18 mouse cellular contexts compared by ENCODE assay signal in the genomic region with DNA sequence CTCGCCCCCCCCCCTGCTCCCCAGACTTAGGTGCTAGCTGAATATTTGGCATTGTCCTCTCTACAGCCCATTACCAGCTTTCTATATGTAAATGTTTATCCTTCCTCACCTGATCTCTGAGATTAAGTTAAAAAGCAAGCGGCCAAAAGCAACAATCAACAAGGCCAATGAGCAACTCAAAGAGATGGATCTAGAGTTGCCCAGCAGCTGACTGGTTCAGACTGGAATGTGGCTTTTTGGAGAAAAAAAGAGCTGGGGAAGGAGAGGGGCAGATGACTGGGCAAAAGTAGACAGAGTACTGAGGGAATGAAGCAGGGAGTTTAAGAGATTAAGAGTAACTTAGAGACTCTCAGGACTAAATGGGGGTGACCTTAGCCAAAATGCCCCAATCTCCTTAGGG. TPM values are rescaled to one million over a fixed set of nuclear protein-coding genes. Genes with fewer than 3 reads are reported as not detected.
"Had no signal": no experiment of that assay in that cellular context is flagged by ENCODE, and none has a peak within 500 bp of the region (broad histone marks: within the 10 kb centered on the region; RNA-seq: fewer than 3 reads in every experiment).

No protein-coding gene starts in this region.

- H3K4me1 ChIP-seq: limb, embryonic 10.5 days had no signal

- DNase-seq: kidney, adult 2 months; kidney, postnatal 14 days; lung, adult 2 months; lung, postnatal 36 days; thymus, postnatal 4 days had no signal

- H3K27ac ChIP-seq: kidney, embryonic 15.5 days; limb, embryonic 10.5 days; liver, embryonic 15.5 days had no signal

- H3K9me3 ChIP-seq: kidney, embryonic 15.5 days; limb, embryonic 10.5 days; liver, embryonic 15.5 days had no signal

- H3K9ac ChIP-seq: kidney, embryonic 15.5 days; liver, embryonic 15.5 days had no signal

- H3K27me3 ChIP-seq: kidney, embryonic 15.5 days; liver, embryonic 15.5 days had no signal

- H3K4me3 ChIP-seq: kidney, embryonic 15.5 days; limb, embryonic 10.5 days; liver, embryonic 15.5 days had no signal

- H3K4me2 ChIP-seq: kidney, embryonic 15.5 days; liver, embryonic 11.5 days; liver, embryonic 15.5 days; midbrain, embryonic 11.5 days had no signal

- ATAC-seq: lung, postnatal 0 days; midbrain, embryonic 16.5 days had no signal

RNA-seq across cellular contexts. Expression of gene Tex46, which starts 16.2 kb away (rescaled TPM):
- polyA plus RNA-seq: kidney, adult 2 months; kidney, embryonic 15.5 days; large intestine, adult 2 months; limb, embryonic 10.5 days; limb, embryonic 14.5 days; liver, embryonic 11.5 days; liver, embryonic 15.5 days; lung, adult 2 months; lung, postnatal 0 days; midbrain, embryonic 11.5 days; midbrain, embryonic 16.5 days; neural tube, embryonic 14.5 days; spleen, adult 2 months; stomach, embryonic 16.5 days; thymus, postnatal 0 days had no signal

RNA-seq across cellular contexts. Expression of gene Lactbl1, which starts 28.4 kb away (rescaled TPM):
- polyA plus RNA-seq: kidney, adult 2 months; kidney, embryonic 15.5 days; large intestine, adult 2 months; limb, embryonic 10.5 days; liver, embryonic 11.5 days; liver, embryonic 15.5 days; lung, postnatal 0 days; midbrain, embryonic 11.5 days; neural tube, embryonic 14.5 days; stomach, embryonic 16.5 days had no signal
